Mouse (Mus musculus) 416B (cell line): Measurements from ENCODE around the gene Nsun4.
A peak's percentile ranks its signal among the peaks of the same experiment; 100 is the strongest.

ENCODE experiments used
- DNase-seq: peaks from one replicate; pipeline ENCODE4 v3.0.0; 2011; ENCODE audit warnings: low read depth

Gene Nsun4

GRCm38 (mm10) chr4:115984111-115984510 is 69.6 kb downstream of the Nsun4 start:
- peak; percentile 86 for DNase-seq
